Mouse (Mus musculus): ENCODE data around the gene Lpar1. TPM values are rescaled to one million over a fixed set of nuclear protein-coding genes. Genes with fewer than 3 reads are reported as not detected.

Gene Lpar1
- polyA plus RNA-seq, 1 experiment from 2014 or later = 3.6 TPM

DNA sequence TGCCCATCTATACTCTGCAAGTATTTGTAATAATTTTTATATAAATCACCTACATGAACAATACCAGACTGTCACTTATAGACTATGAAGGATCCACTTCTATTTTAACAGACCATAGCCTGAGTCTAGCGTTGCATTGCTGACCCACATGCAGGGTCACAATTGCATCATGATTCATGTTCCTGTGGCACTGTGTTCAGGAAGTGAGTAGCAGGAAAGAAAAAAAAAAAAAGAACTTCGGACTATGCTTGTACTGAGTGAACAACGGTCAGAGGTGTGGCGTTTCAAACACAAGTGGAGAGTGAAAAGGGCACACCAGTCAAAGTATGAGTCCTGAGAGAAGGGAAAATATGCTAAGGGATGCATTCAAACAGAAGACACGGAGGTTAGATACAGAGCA, 90.7 kb downstream of the Lpar1 start:
- H3K9ac ChIP-seq (ENCODE audit: low read depth, low read length) = no peak overlapping the region
- WGBS (ENCODE audit: insufficient replicate concordance) = 18% methylated on average over 5 of the region's 5 CpGs
- H3K4me3 ChIP-seq (ENCODE audit: low read depth, low read length) = no peak overlapping the region
- no peak for ATAC-seq (ENCODE audit: low read depth)
- H3K36me3 ChIP-seq (ENCODE audit: control insufficient read depth, insufficient read depth) = no peaks in the 10 kb centered on the region
- H3K4me1 ChIP-seq (ENCODE audit: control insufficient read depth, low read depth, low read length) = no peaks in the 10 kb centered on the region
- no peaks in the 10 kb centered on the region for H3K27me3 ChIP-seq (ENCODE audit: control insufficient read depth, insufficient read depth, low read depth, low read length)
- H3K4me2 ChIP-seq (ENCODE audit: low read depth, low read length) = no peak overlapping the region
- no peak overlapping the region for H3K27ac ChIP-seq (ENCODE audit: low read length)
- no peaks in the 10 kb centered on the region for H3K9me3 ChIP-seq (replicated peaks; ENCODE audit: control insufficient read depth, low read length)

DNA sequence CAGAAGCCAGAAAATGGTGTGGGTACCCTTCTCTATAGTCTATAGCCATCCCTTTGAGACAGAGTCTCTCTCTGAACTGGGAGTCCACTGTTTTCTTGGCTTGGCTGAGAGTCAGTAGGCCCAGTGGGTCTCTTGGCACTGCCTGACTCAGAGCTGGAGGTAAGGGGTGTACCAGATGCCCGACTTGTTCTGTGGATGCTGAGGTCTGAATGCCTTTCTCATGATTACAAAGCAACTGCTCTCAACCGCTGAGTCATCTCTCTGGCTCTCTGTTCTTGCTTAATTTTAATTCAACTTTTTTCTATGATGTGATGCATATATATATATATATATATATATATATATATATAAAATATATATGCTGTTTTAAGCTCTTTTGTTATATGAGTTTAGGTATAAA, 91.1 kb downstream of the Lpar1 start:
- Histone ChIP-seq H3K36me3 (ENCODE audit: control insufficient read depth, insufficient read depth) (no peaks in the 10 kb centered on the region), H3K4me3 (ENCODE audit: low read depth, low read length) (no peak overlapping the region), H3K27ac (ENCODE audit: low read length) (no peak overlapping the region), H3K4me1 (ENCODE audit: control insufficient read depth, low read depth, low read length) (no peaks in the 10 kb centered on the region), H3K27me3 (ENCODE audit: control insufficient read depth, insufficient read depth, low read depth, low read length) (no peaks in the 10 kb centered on the region), H3K4me2 (ENCODE audit: low read depth, low read length) (no peak overlapping the region), H3K9me3 (replicated peaks; ENCODE audit: control insufficient read depth, low read length) (no peaks in the 10 kb centered on the region), H3K9ac (ENCODE audit: low read depth, low read length) (no peak overlapping the region)
- WGBS (ENCODE audit: insufficient replicate concordance) = 43% methylated on average over 2 of the region's 2 CpGs
- ATAC-seq (ENCODE audit: low read depth) = no peak

DNA sequence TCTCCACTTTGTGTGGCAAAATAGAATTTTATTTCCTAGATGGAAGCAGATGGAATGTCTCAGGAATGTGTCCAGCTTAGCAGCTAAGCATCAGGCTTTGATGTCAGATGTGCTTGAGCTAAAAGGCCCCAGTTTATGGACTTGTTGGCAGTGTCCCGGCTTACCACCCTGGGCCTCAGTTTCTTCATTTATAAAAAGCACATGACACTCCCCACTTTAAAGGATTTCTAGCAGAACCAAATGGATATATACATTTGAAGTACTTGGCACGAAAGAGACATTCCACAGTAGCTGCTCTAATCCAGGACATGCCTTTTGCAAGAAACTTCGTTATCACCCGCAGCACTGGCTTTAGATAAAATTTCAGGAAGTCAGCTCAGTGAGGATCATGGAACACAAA, 100.4 kb downstream of the Lpar1 start:
- WGBS (ENCODE audit: insufficient replicate concordance) = 50% methylated on average over 4 of the region's 4 CpGs
- H3K27ac ChIP-seq (ENCODE audit: low read length) = no peak overlapping the region
- no peak for ATAC-seq (ENCODE audit: low read depth)

DNA sequence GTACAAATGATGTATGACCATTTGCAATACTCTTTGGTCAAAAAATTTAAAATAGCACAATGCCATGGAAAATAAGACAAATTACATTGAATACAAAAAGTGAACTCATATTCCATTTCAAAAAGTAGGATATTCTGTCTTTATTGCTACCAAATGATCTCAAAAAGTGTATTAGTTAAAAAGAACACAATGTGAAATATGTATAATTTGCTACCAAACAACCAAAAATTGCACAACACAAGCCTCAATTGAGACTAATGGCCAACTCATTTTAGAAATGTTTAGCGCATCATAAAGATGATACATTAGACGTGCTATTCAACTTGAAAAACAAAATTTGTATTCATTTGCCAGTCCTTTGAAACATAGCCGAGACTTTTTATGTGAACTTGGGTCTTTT, 104.9 kb downstream of the Lpar1 start:
- H3K4me1 ChIP-seq (ENCODE audit: control insufficient read depth, low read depth, low read length) = no peaks in the 10 kb centered on the region
- WGBS (ENCODE audit: insufficient replicate concordance) = 74% methylated on average over 3 of the region's 3 CpGs
- ATAC-seq (ENCODE audit: low read depth) = no peak
- no peak overlapping the region for H3K27ac ChIP-seq (ENCODE audit: low read length)
- H3K4me3 ChIP-seq (ENCODE audit: low read depth, low read length) = no peak overlapping the region
- H3K27me3 ChIP-seq (ENCODE audit: control insufficient read depth, insufficient read depth, low read depth, low read length) = no peaks in the 10 kb centered on the region
- no peak overlapping the region for H3K4me2 ChIP-seq (ENCODE audit: low read depth, low read length)
- no peaks in the 10 kb centered on the region for H3K36me3 ChIP-seq (ENCODE audit: control insufficient read depth, insufficient read depth)
- no peaks in the 10 kb centered on the region for H3K9me3 ChIP-seq (replicated peaks; ENCODE audit: control insufficient read depth, low read length)
- no peak overlapping the region for H3K9ac ChIP-seq (ENCODE audit: low read depth, low read length)

More for the DNA sequence above, 100.4 kb downstream of the Lpar1 start:
- no peaks in the 10 kb centered on the region for H3K9me3 ChIP-seq (replicated peaks; ENCODE audit: control insufficient read depth, low read length)
- no peaks in the 10 kb centered on the region for H3K27me3 ChIP-seq (ENCODE audit: control insufficient read depth, insufficient read depth, low read depth, low read length)
- no peaks in the 10 kb centered on the region for H3K4me1 ChIP-seq (ENCODE audit: control insufficient read depth, low read depth, low read length)
- H3K9ac ChIP-seq (ENCODE audit: low read depth, low read length) = no peak overlapping the region
- H3K4me3 ChIP-seq (ENCODE audit: low read depth, low read length) = no peak overlapping the region
- no peak overlapping the region for H3K4me2 ChIP-seq (ENCODE audit: low read depth, low read length)
- no peaks in the 10 kb centered on the region for H3K36me3 ChIP-seq (ENCODE audit: control insufficient read depth, insufficient read depth)

DNA sequence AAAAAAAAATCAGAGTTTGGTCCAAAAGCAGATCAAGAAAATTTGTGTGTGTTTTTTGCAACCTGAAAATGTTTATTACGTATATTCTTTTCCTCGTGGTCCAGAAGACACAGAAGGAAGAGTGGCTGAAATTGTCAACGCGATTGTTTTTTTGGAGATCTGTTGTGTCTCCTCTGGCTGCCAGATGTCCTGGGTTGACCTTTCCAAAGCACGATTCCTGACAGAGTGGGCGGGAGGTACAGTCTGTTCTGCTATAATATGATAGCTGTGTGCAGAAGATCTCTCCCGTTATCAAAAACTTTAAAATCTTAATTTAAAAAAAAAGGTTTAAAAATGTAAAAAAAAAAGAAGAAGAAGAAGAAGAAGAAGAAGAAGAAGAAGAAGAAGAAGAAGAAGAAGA, 105.9 kb downstream of the Lpar1 start:
- Histone ChIP-seq H3K27me3 (ENCODE audit: control insufficient read depth, insufficient read depth, low read depth, low read length) (no peaks in the 10 kb centered on the region), H3K4me2 (ENCODE audit: low read depth, low read length) (no peak overlapping the region), H3K4me1 (ENCODE audit: control insufficient read depth, low read depth, low read length) (no peaks in the 10 kb centered on the region), H3K36me3 (ENCODE audit: control insufficient read depth, insufficient read depth) (no peaks in the 10 kb centered on the region), H3K9ac (ENCODE audit: low read depth, low read length) (no peak overlapping the region), H3K9me3 (replicated peaks; ENCODE audit: control insufficient read depth, low read length) (no peaks in the 10 kb centered on the region), H3K27ac (ENCODE audit: low read length) (no peak overlapping the region), H3K4me3 (ENCODE audit: low read depth, low read length) (no peak overlapping the region)
- WGBS (ENCODE audit: insufficient replicate concordance) = 64% methylated on average over 7 of the region's 7 CpGs
- ATAC-seq (ENCODE audit: low read depth) = no peak

DNA sequence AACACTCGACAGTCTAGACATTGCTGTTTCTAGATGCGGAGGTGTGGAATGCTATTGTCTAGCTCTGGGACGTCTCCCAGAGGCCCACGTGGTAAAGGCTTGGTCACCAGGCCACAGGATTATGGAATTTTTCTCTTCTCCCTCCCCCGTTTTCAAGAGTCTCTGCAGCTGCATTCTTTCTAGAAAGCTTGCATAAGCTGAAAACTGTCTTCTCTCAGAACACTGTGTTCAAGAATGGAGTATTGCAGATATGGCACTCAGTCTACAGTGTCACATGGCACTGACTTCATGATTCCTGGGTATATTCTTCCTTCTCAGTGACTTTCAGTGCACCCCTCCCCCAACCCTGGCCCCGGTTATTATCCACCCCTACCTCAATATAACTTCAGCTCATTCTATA, 107.9 kb downstream of the Lpar1 start:
- ATAC-seq (ENCODE audit: low read depth) = no peak
- Histone ChIP-seq H3K4me2 (ENCODE audit: low read depth, low read length) (no peak overlapping the region), H3K36me3 (ENCODE audit: control insufficient read depth, insufficient read depth) (no peaks in the 10 kb centered on the region), H3K9ac (ENCODE audit: low read depth, low read length) (no peak overlapping the region), H3K27me3 (ENCODE audit: control insufficient read depth, insufficient read depth, low read depth, low read length) (no peaks in the 10 kb centered on the region), H3K27ac (ENCODE audit: low read length) (no peak overlapping the region), H3K4me1 (ENCODE audit: control insufficient read depth, low read depth, low read length) (no peaks in the 10 kb centered on the region), H3K4me3 (ENCODE audit: low read depth, low read length) (no peak overlapping the region), H3K9me3 (replicated peaks; ENCODE audit: control insufficient read depth, low read length) (no peaks in the 10 kb centered on the region)
- 57% methylated on average over 6 of the region's 6 CpGs for WGBS (ENCODE audit: insufficient replicate concordance)

DNA sequence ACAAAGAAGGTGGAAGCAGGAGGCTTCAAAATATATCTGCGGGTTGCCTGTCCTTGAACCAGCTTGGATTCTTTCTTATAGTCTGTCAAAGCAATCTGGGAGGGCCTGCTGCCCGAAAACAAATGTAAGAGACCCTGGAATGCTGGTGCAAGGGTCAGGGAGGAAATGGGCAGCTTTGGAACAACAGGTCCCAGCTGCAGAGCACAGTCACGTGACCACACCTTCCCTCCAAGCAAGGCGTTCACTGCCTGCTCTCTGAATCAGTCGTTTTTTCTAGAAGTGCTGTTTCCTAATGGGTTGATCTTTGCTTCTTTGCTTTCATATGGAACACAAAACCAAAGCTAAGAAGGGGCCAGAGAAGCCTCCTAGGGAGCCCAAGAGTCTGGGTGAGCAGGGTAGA, 111.4 kb downstream of the Lpar1 start:
- H3K36me3 ChIP-seq (ENCODE audit: control insufficient read depth, insufficient read depth) = no peaks in the 10 kb centered on the region
- WGBS (ENCODE audit: insufficient replicate concordance) = 34% methylated on average over 5 of the region's 5 CpGs

DNA sequence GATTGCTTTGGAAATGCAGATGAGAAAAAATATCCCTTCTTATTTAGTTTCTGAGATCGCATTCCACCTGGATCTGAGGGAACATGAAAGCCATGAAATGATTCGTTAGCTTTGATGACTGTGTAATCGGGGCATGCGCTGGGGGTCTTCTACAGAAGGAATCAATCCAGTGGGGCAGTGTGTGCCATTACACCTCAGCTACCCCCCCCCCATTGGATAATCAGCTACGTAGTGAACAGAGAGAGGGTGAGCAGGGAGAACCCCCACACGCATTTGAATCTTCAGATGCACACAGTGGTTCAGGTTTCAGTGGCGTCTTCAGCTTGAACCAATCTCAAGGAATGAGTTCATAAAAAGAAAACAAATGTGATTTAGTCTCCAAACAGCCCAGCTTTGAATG, 115.0 kb downstream of the Lpar1 start:
- Histone ChIP-seq H3K4me1 (ENCODE audit: control insufficient read depth, low read depth, low read length) (no peaks in the 10 kb centered on the region), H3K9ac (ENCODE audit: low read depth, low read length) (no peak overlapping the region), H3K4me2 (ENCODE audit: low read depth, low read length) (no peak overlapping the region), H3K36me3 (ENCODE audit: control insufficient read depth, insufficient read depth) (no peaks in the 10 kb centered on the region), H3K4me3 (ENCODE audit: low read depth, low read length) (no peak overlapping the region), H3K27ac (ENCODE audit: low read length) (no peak overlapping the region), H3K27me3 (ENCODE audit: control insufficient read depth, insufficient read depth, low read depth, low read length) (no peaks in the 10 kb centered on the region), H3K9me3 (replicated peaks; ENCODE audit: control insufficient read depth, low read length) (no peaks in the 10 kb centered on the region)
- WGBS (ENCODE audit: insufficient replicate concordance) = 78% methylated on average over 7 of the region's 7 CpGs
- no peak for ATAC-seq (ENCODE audit: low read depth)

More for the DNA sequence above, 111.4 kb downstream of the Lpar1 start:
- Histone ChIP-seq H3K4me2 (ENCODE audit: low read depth, low read length) (no peak overlapping the region), H3K9ac (ENCODE audit: low read depth, low read length) (no peak overlapping the region), H3K27ac (ENCODE audit: low read length) (no peak overlapping the region), H3K27me3 (ENCODE audit: control insufficient read depth, insufficient read depth, low read depth, low read length) (no peaks in the 10 kb centered on the region), H3K4me3 (ENCODE audit: low read depth, low read length) (no peak overlapping the region), H3K4me1 (ENCODE audit: control insufficient read depth, low read depth, low read length) (no peaks in the 10 kb centered on the region), H3K9me3 (replicated peaks; ENCODE audit: control insufficient read depth, low read length) (no peaks in the 10 kb centered on the region)
- no peak for ATAC-seq (ENCODE audit: low read depth)

DNA sequence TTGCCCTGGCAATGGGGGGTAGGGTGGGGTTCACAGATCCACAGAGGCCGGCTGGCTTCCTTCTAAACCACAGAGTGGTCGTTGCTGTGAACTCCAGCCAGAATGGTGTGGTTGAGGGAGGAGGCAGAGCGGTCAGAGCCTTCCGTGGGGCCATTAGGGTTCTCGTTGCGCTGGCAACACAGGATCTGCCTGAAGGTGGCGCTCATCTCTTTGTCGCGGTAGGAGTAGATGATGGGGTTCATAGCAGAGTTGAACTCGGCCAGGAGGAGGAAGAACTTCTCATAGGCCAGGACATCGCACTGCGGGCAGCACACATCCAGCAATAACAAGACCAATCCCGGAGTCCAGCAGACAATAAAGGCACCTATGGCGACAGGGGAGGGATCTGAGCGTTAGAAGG, 116.4 kb downstream of the Lpar1 start:
- H3K4me2 ChIP-seq (ENCODE audit: low read depth, low read length) = no peak overlapping the region
- no peaks in the 10 kb centered on the region for H3K9me3 ChIP-seq (replicated peaks; ENCODE audit: control insufficient read depth, low read length)
- H3K27ac ChIP-seq (ENCODE audit: low read length) = no peak overlapping the region
- ATAC-seq (ENCODE audit: low read depth) = no peak
- H3K4me3 ChIP-seq (ENCODE audit: low read depth, low read length) = no peak overlapping the region
- WGBS (ENCODE audit: insufficient replicate concordance) = 74% methylated on average over 15 of the region's 15 CpGs
- no peak overlapping the region for H3K9ac ChIP-seq (ENCODE audit: low read depth, low read length)
- no peaks in the 10 kb centered on the region for H3K4me1 ChIP-seq (ENCODE audit: control insufficient read depth, low read depth, low read length)
- no peaks in the 10 kb centered on the region for H3K36me3 ChIP-seq (ENCODE audit: control insufficient read depth, insufficient read depth)
- H3K27me3 ChIP-seq (ENCODE audit: control insufficient read depth, insufficient read depth, low read depth, low read length) = no peaks in the 10 kb centered on the region

Data from liver, embryonic 16.5 days (tissue).